27 mouse cellular contexts compared by ENCODE assay signal in genomic region chr7:48775436-48775835, GRCm38 (mm10). TPM values are rescaled to one million over a fixed set of nuclear protein-coding genes. Genes with fewer than 3 reads are reported as not detected.
DNase-seq lines count a peak whose midpoint lies in the region; ATAC-seq and TF ChIP-seq lines count a peak whose summit lies in the region.
"Had no signal": no experiment of that assay in that cellular context is flagged by ENCODE, and none has a peak within 500 bp of the region (broad histone marks: within the 10 kb centered on the region; RNA-seq: fewer than 3 reads in every experiment).

No protein-coding gene starts in this region.

- TF ChIP-seq POLR2A in MEL (IDR thresholded peaks at IDR 0.05; ENCODE audit: control insufficient read depth in 1 of 2, insufficient read depth in 1 of 2, low read depth in 1 of 2, low read length in 2 of 2, poor library complexity in 1 of 2) = no peak

- H3K27ac ChIP-seq in MEL (ENCODE audit: control insufficient read depth, low read depth, low read length) = no peak overlapping the region
- H3K27ac ChIP-seq: embryonic facial prominence, embryonic 13.5 days; embryonic facial prominence, embryonic 15.5 days; forebrain, embryonic 10.5 days; forebrain, embryonic 12.5 days had no signal

- TF ChIP-seq EP300 in MEL (IDR thresholded peaks at IDR 0.05; ENCODE audit: low read depth in 1 of 2, low read length in 2 of 2) = no peak

- peak; percentile 59 for ATAC-seq in megakaryocyte, adult 5-6 weeks (ENCODE audit: poor library complexity, severe bottlenecking)
- ATAC-seq: CD4-positive, CD25-positive, alpha-beta regulatory T cell, adult 4 months; forebrain, embryonic 14.5 days; forebrain, embryonic 16.5 days had no signal

- H3K4me1 ChIP-seq in MEL (ENCODE audit: control insufficient read depth in 1 of 2, insufficient read depth in 2 of 2, low read length in 2 of 2) = no peaks in the 10 kb centered on the region; a peak in 1 of 4 replicates
- H3K4me1 ChIP-seq: embryonic facial prominence, embryonic 13.5 days; embryonic facial prominence, embryonic 15.5 days; forebrain, embryonic 10.5 days had no signal

- TF ChIP-seq CTCF in MEL (IDR thresholded peaks at IDR 0.05 in 2 of 3, conservative IDR thresholded peaks at IDR 0.05 in 1 of 3; ENCODE audit: control insufficient read depth in 1 of 3, insufficient read depth in 1 of 3, low read depth in 2 of 3, low read length in 3 of 3, poor library complexity in 1 of 3, severe bottlenecking in 1 of 3) = no peak

- no peaks in the 10 kb centered on the region for H3K9me3 ChIP-seq in MEL (replicated peaks; ENCODE audit: insufficient read depth, low read length)
- H3K9me3 ChIP-seq: embryonic facial prominence, embryonic 13.5 days; embryonic facial prominence, embryonic 15.5 days; forebrain, embryonic 10.5 days; forebrain, embryonic 12.5 days; G1E had no signal

- no peak overlapping the region for H3K4me3 ChIP-seq in MEL (ENCODE audit: control insufficient read depth in 1 of 2, insufficient read depth in 1 of 2, low read depth in 2 of 2, low read length in 2 of 2)
- H3K4me3 ChIP-seq: embryonic facial prominence, embryonic 13.5 days; embryonic facial prominence, embryonic 15.5 days; erythroblast, embryonic 14.5 days; forebrain, embryonic 10.5 days; forebrain, embryonic 12.5 days had no signal

- H3K79me2 ChIP-seq in MEL (ENCODE audit: control insufficient read depth, insufficient read depth, low read length, poor library complexity) = no peaks in the 10 kb centered on the region

- H3K36me3 ChIP-seq in MEL (ENCODE audit: control insufficient read depth in 1 of 2, insufficient read depth in 2 of 2, low read length in 2 of 2) = peaks cover 0 to 5% of the 10 kb centered on the region in 2 experiments; a peak in 1 of 4 replicates
- H3K36me3 ChIP-seq: embryonic facial prominence, embryonic 13.5 days; embryonic facial prominence, embryonic 15.5 days; forebrain, embryonic 10.5 days; forebrain, embryonic 12.5 days; G1E had no signal

- no peak overlapping the region for H3K9ac ChIP-seq in MEL (ENCODE audit: control insufficient read depth, low read depth, low read length, poor library complexity, severe bottlenecking)
- H3K9ac ChIP-seq: embryonic facial prominence, embryonic 13.5 days; embryonic facial prominence, embryonic 15.5 days; forebrain, embryonic 12.5 days had no signal

- no peak for TF ChIP-seq RAD21 in MEL (IDR thresholded peaks at IDR 0.05; ENCODE audit: low read depth, low read length)

- H3K27me3 ChIP-seq in MEL (ENCODE audit: control insufficient read depth in 1 of 2, insufficient read depth in 2 of 2, low read length in 2 of 2) = peaks cover 0 to 3% of the 10 kb centered on the region in 2 experiments; a peak in 1 of 4 replicates
- H3K27me3 ChIP-seq: CH12.LX; embryonic facial prominence, embryonic 13.5 days; embryonic facial prominence, embryonic 15.5 days; forebrain, embryonic 12.5 days had no signal

- peak; percentile 4 for DNase-seq in heart, adult 11 months
- DNase-seq in heart, adult 8-10 months (ENCODE audit: low spot score) = no peak
- DNase-seq in MEL (ENCODE audit: low read depth, low spot score) = peak; percentile 46
- no peak for DNase-seq in ovary, postnatal 10 days (ENCODE audit: low spot score)
- DNase-seq in left cerebral cortex, adult 9 months (ENCODE audit: low spot score in 2 of 2) = no peak
- DNase-seq: adrenal gland, adult 2 months; adrenal gland, postnatal 10 days; adrenal gland, postnatal 25 days; B cell, adult 2 months; cerebellum, adult 11 months; cerebellum, adult 18-20 months; cerebellum, adult 8-10 months; cerebellum, adult 9-11 months; cerebellum, postnatal 14 days; cerebellum, postnatal 36 days; embryo, embryonic 11 days had no signal

TF ChIP-seq in MEL, 35 proteins besides CTCF, POLR2A, EP300 and RAD21:
- no peak for TF ChIP-seq TBP (IDR thresholded peaks at IDR 0.05; ENCODE audit: low read depth, low read length)
- no peak for TF ChIP-seq ZC3H11A (IDR thresholded peaks at IDR 0.05; ENCODE audit: low read depth, low read length)
- TF ChIP-seq UBTF (IDR thresholded peaks at IDR 0.05; ENCODE audit: borderline replicate concordance, insufficient read depth, low read depth, low read length) = no peak
- no peak for TF ChIP-seq CHD1 (IDR thresholded peaks at IDR 0.05; ENCODE audit: low read depth, low read length)
- no peak for TF ChIP-seq SIN3A (IDR thresholded peaks at IDR 0.05; ENCODE audit: low read length)
- no peak for TF ChIP-seq NELFE (IDR thresholded peaks at IDR 0.05; ENCODE audit: low read depth, low read length)
- TF ChIP-seq MAZ (IDR thresholded peaks at IDR 0.05; ENCODE audit: low read depth, low read length) = no peak
- TF ChIP-seq MXI1 (IDR thresholded peaks at IDR 0.05; ENCODE audit: low read depth, low read length) = no peak
- no peak for TF ChIP-seq MAFK (IDR thresholded peaks at IDR 0.05; ENCODE audit: borderline replicate concordance, low read depth, low read length)
- no peak for TF ChIP-seq GATA1 (IDR thresholded peaks at IDR 0.05; ENCODE audit: low read depth, low read length)
- TF ChIP-seq KAT2A (conservative IDR thresholded peaks at IDR 0.05; ENCODE audit: low read depth, low read length) = no peak
- no peak for TF ChIP-seq CHD2 (IDR thresholded peaks at IDR 0.05; ENCODE audit: low read length)
- no peak for TF ChIP-seq USF2 (IDR thresholded peaks at IDR 0.05; ENCODE audit: borderline replicate concordance in 1 of 2, insufficient read depth in 1 of 2, low read depth in 1 of 2, low read length in 2 of 2)

RNA-seq across cellular contexts. Expression of gene Zdhhc13, which starts 13.4 kb away (rescaled TPM):
- total RNA-seq in heart, adult 8-10 months (2022) = 10 to 100 TPM; 11.2 to 13.8 (median 12.7) TPM
- total RNA-seq in MEL (2012; rRNA removed) = 41.2 and 46.1 TPM in 2 replicates
- 10 to 100 TPM in 1 of 2 experiments, not detected in 1; 32.8 TPM for polyA plus RNA-seq in MEL (2012; ENCODE audit: insufficient read depth in 1 of 2, insufficient read length in 2 of 2, low read depth in 1 of 2, low replicate concordance in 2 of 2, missing spikeins in 1 of 2)
- 54.3 and 54.4 TPM in 2 replicates for total RNA-seq in megakaryocyte, adult 5-6 weeks (2015)
- total RNA-seq in megakaryocyte, adult 5-6 weeks (2017) = 43.1 and 52.2 TPM in 2 replicates

Comparison
In these comparisons a context has a peak if more than half of its experiments do, and no peak if none do; other contexts are left out.
1. DNase-seq: peak in heart, adult 11 months (single experiment) and MEL (single experiment); none in heart, adult 8-10 months (single experiment), ovary, postnatal 10 days (single experiment) and left cerebral cortex, adult 9 months (0 of 2).